Mouse (Mus musculus) neural tube, embryonic 12.5 days (tissue): ENCODE measurements around the gene Mob4. TPM values are rescaled to one million over a fixed set of nuclear protein-coding genes. Genes with fewer than 3 reads are reported as not detected.

Experiments
- ATAC-seq: fragments of 200-750 bp; cut with Nextera tagmentation; 2 replicates; pipeline ENCODE4 v1.8.0; 2017; ENCODE audit warnings: low read depth, mild to moderate bottlenecking, moderate TSS enrichment, moderate library complexity; ENCODE audit not compliant: low FRiP score
- H3K27ac ChIP-seq: fragments of 300-500 bp; sonication (generic); 2 replicates; pipeline ENCODE4 v1.5.1; 2016
- H3K27me3 ChIP-seq: fragments of 300-500 bp; sonication (generic); replicated peaks from 2 replicates; pipeline ENCODE4 v1.6.1; 2016; ENCODE audit warnings: mild to moderate bottlenecking
- H3K36me3 ChIP-seq: fragments of 300-500 bp; sonication (generic); 2 replicates; pipeline ENCODE4 v1.6.1; 2016; ENCODE audit warnings: mild to moderate bottlenecking
- H3K4me1 ChIP-seq: fragments of 300-500 bp; sonication (generic); 2 replicates; pipeline ENCODE4 v1.6.1; 2016
- H3K4me2 ChIP-seq: fragments of 300-500 bp; sonication (generic); replicated peaks from 2 replicates; pipeline ENCODE4 v1.6.1; 2016; ENCODE audit warnings: mild to moderate bottlenecking
- H3K4me3 ChIP-seq: fragments of 300-500 bp; sonication (generic); 2 replicates; pipeline ENCODE4 v1.5.1; 2016
- H3K9ac ChIP-seq: fragments of 300-500 bp; sonication (generic); 2 replicates; pipeline ENCODE4 v1.6.1; 2016; ENCODE audit warnings: mild to moderate bottlenecking
- H3K9me3 ChIP-seq: fragments of 300-500 bp; sonication (generic); 2 replicates; pipeline ENCODE4 v1.6.1; 2016; ENCODE audit warnings: mild to moderate bottlenecking
- WGBS: fragments of 180-500 bp; shearing (Covaris S2); methylation state at CpG from one replicate; pipeline ENCODE4 v1.1.7; 2016; 5-methylcytosine and 5-hydroxymethylcytosine counted together
- polyA plus RNA-seq: library from polyadenylated mRNA; unstranded; fragments of >200 nt; fragmentation: Nextera tagmentation; extraction: Ambion mirVana; gene quantifications from 2 replicates; pipeline ENCODE4 v1.2.1, GENCODE M21; 2016

The Mob4 gene
- 158 and 165 TPM in 2 replicates for polyA plus RNA-seq

- peak within 1 kb of the TSS; percentile 98 for H3K9ac ChIP-seq
- H3K4me3 ChIP-seq = peak within 1 kb of the TSS; percentile 96
- WGBS = under 1% methylated on average over 42 of the region's 42 CpGs
- peak; percentile 98 for ATAC-seq
- H3K36me3 ChIP-seq = peaks cover 7% of the 10 kb centered on the region; the same call in 1 of the 2 replicates
- H3K4me1 ChIP-seq = peaks cover 10% of the 10 kb centered on the region
- H3K27ac ChIP-seq = peak within 1 kb of the TSS; percentile 98
- H3K27me3 ChIP-seq = no peaks in the 10 kb centered on the region
- no peaks in the 10 kb centered on the region for H3K9me3 ChIP-seq
- H3K4me2 ChIP-seq = peak within 1 kb of the TSS; percentile 70
Observed at GRCm38 (mm10) chr1:55130943-55131401, at the start of gene Mob4. TSS of gene Mob4 (plus strand) at chr1:55131231.

- no peak for ATAC-seq
- Histone ChIP-seq H3K4me2 (no peak overlapping the region), H3K27ac (no peak overlapping the region), H3K4me3 (no peak overlapping the region), H3K9me3 (no peaks in the 10 kb centered on the region), H3K4me1 (peaks cover 14% of the 10 kb centered on the region), H3K27me3 (no peaks in the 10 kb centered on the region), H3K9ac (no peak overlapping the region), H3K36me3 (peaks cover 66% of the 10 kb centered on the region)
- WGBS = 27% methylated on average over 1 of the region's 1 CpGs
Observed at GRCm38 (mm10) chr1:55082106-55082505, 48.9 kb upstream of the Mob4 start.

- Histone ChIP-seq H3K27me3 (no peaks in the 10 kb centered on the region), H3K9ac (no peak overlapping the region), H3K4me1 (peaks cover 24% of the 10 kb centered on the region), H3K36me3 (peaks cover 43% of the 10 kb centered on the region), H3K27ac (no peak overlapping the region), H3K9me3 (no peaks in the 10 kb centered on the region), H3K4me3 (no peak overlapping the region), H3K4me2 (peak overlapping the region; percentile 84)
- ATAC-seq = no peak
- 55% methylated on average over 7 of the region's 7 CpGs for WGBS
Observed at GRCm38 (mm10) chr1:55085781-55086366, 45.2 kb upstream of the Mob4 start.

GRCm38 (mm10) chr1:55086868-55087400, 44.1 kb upstream of the Mob4 start:
- Histone ChIP-seq H3K9ac (peak overlapping the region; percentile 93), H3K9me3 (no peaks in the 10 kb centered on the region), H3K4me2 (peak overlapping the region; percentile 84), H3K27me3 (no peaks in the 10 kb centered on the region), H3K4me1 (peaks cover 24% of the 10 kb centered on the region), H3K27ac (peak overlapping the region; percentile 86; the same call in 1 of the 2 replicates), H3K36me3 (peaks cover 39% of the 10 kb centered on the region), H3K4me3 (peak overlapping the region; percentile 89)
- 1% methylated on average over 13 of the region's 13 CpGs for WGBS
- ATAC-seq = no peak

GRCm38 (mm10) chr1:55087401-55087904, 43.6 kb upstream of the Mob4 start:
- Histone ChIP-seq H3K9ac (peak overlapping the region; percentile 93), H3K27me3 (no peaks in the 10 kb centered on the region), H3K4me2 (peak overlapping the region; percentile 84), H3K4me3 (peak overlapping the region; percentile 89), H3K36me3 (peaks cover 37% of the 10 kb centered on the region), H3K27ac (peak overlapping the region; percentile 86), H3K9me3 (no peaks in the 10 kb centered on the region), H3K4me1 (peaks cover 24% of the 10 kb centered on the region)
- under 1% methylated on average over 53 of the region's 57 CpGs for WGBS
- ATAC-seq = peak; percentile 65

GRCm38 (mm10) chr1:55087932-55088610, 43.0 kb upstream of the Mob4 start, which contains the start of the genes Hspe1 and Hspd1:
TSS of gene Hspe1 (plus strand) at chr1:55088132.
TSS of gene Hspd1 (minus strand) at chr1:55088243.
- Histone ChIP-seq H3K9me3 (no peaks in the 10 kb centered on the region), H3K4me1 (peaks cover 24% of the 10 kb centered on the region), H3K36me3 (peaks cover 31% of the 10 kb centered on the region), H3K9ac (peak within 1 kb of the TSS; percentile 93), H3K4me3 (peak within 1 kb of the TSS; percentile 89), H3K27ac (peak within 1 kb of the TSS; percentile 86), H3K4me2 (peak within 1 kb of the TSS; percentile 84), H3K27me3 (no peaks in the 10 kb centered on the region)
- peak; percentile 96 for ATAC-seq
- WGBS = under 1% methylated on average over 74 of the region's 76 CpGs

GRCm38 (mm10) chr1:55088611-55089497, 42.2 kb upstream of the Mob4 start:
- Histone ChIP-seq H3K9me3 (no peaks in the 10 kb centered on the region), H3K4me3 (peak overlapping the region; percentile 89), H3K4me2 (peak overlapping the region; percentile 84), H3K36me3 (peaks cover 26% of the 10 kb centered on the region), H3K4me1 (peaks cover 24% of the 10 kb centered on the region), H3K27ac (peak overlapping the region; percentile 86), H3K9ac (peak overlapping the region; percentile 93), H3K27me3 (no peaks in the 10 kb centered on the region)
- whole genome bisulfite sequencing = 8% methylated on average over 16 of the region's 16 CpGs
- ATAC-seq = peak; percentile 2; the same call in 1 of the 2 replicates

GRCm38 (mm10) chr1:55089498-55090064, 41.5 kb upstream of the Mob4 start:
- Histone ChIP-seq H3K4me3 (no peak overlapping the region), H3K9me3 (no peaks in the 10 kb centered on the region), H3K36me3 (peaks cover 22% of the 10 kb centered on the region; the same call in 1 of the 2 replicates), H3K27ac (no peak overlapping the region), H3K4me2 (peak overlapping the region; percentile 84), H3K9ac (no peak overlapping the region), H3K4me1 (peaks cover 24% of the 10 kb centered on the region), H3K27me3 (no peaks in the 10 kb centered on the region)
- no peak for ATAC-seq
- 91% methylated on average over 5 of the region's 5 CpGs for WGBS

- ATAC-seq = no peak
- peaks cover 11% of the 10 kb centered on the region for H3K4me1 ChIP-seq
- WGBS = 92% methylated on average over 2 of the region's 2 CpGs
Observed at GRCm38 (mm10) chr1:55092056-55092455, 39.0 kb upstream of the Mob4 start.

GRCm38 (mm10) chr1:55092469-55092868, 38.6 kb upstream of the Mob4 start:
- Histone ChIP-seq H3K9me3 (no peaks in the 10 kb centered on the region), H3K9ac (no peak overlapping the region), H3K4me1 (peaks cover 11% of the 10 kb centered on the region), H3K27ac (no peak overlapping the region), H3K36me3 (peaks cover 14% of the 10 kb centered on the region; the same call in 1 of the 2 replicates), H3K4me2 (no peak overlapping the region), H3K4me3 (no peak overlapping the region), H3K27me3 (no peaks in the 10 kb centered on the region)
- WGBS = 74% methylated on average over 1 of the region's 1 CpGs
- no peak for ATAC-seq

More at GRCm38 (mm10) chr1:55092056-55092455, 39.0 kb upstream of the Mob4 start:
- Histone ChIP-seq H3K27me3 (no peaks in the 10 kb centered on the region), H3K27ac (no peak overlapping the region), H3K4me2 (no peak overlapping the region), H3K9me3 (no peaks in the 10 kb centered on the region), H3K9ac (no peak overlapping the region), H3K36me3 (peaks cover 14% of the 10 kb centered on the region; the same call in 1 of the 2 replicates), H3K4me3 (no peak overlapping the region)

- H3K9me3 ChIP-seq = no peaks in the 10 kb centered on the region
- H3K36me3 ChIP-seq = no peaks in the 10 kb centered on the region
- ATAC-seq = no peak
- WGBS = 88% methylated on average over 9 of the region's 9 CpGs
- H3K27me3 ChIP-seq = no peaks in the 10 kb centered on the region
- H3K4me3 ChIP-seq = no peak overlapping the region
- no peak overlapping the region for H3K9ac ChIP-seq
- H3K27ac ChIP-seq = no peak overlapping the region
- H3K4me1 ChIP-seq = no peaks in the 10 kb centered on the region
- no peak overlapping the region for H3K4me2 ChIP-seq
Observed at GRCm38 (mm10) chr1:55106919-55107585, 24.0 kb upstream of the Mob4 start.
